Mouse (Mus musculus) megakaryocyte, embryonic 14.5 days (primary cell): ENCODE data around the gene Sema4d.

Source experiments
- FLI1 ChIP-seq: IDR thresholded peaks from 2 replicates; pipeline ENCODE4 v1.6.1; 2012; ENCODE audit warnings: low read length, inconsistent platforms, mixed read lengths
- GATA1 ChIP-seq: IDR thresholded peaks from 3 replicates; pipeline ENCODE4 v1.6.1; 2012; ENCODE audit warnings: mixed read lengths, low read length, inconsistent platforms, borderline replicate concordance

DNA sequence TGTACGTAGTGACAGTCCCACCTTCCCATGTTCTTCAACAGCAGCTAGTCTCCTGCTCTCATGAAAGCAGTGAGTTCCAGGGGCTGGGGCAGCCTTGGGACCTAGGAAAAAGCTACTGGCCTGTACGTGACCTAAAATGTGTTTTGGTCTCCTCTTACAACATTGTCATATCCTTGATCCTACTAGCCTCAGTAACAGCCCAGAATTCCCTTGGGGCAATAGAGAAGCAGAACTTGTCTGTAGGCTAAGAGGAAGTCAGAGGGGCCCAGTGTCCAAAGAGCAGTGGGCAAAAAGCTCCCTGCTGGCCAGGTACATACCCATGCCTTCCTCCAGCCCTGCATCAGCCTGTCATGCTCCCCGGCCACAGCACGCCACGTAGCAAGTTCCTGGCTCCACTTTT is 106.6 kb downstream of the Sema4d start:
- TF ChIP-seq GATA1 (no peak), FLI1 (no peak)
